Mouse (Mus musculus) right cerebral cortex, postnatal 36 days (tissue): Measurements from ENCODE around the gene Crhr1.

Experiments
- DNase-seq, 2 experiments: peaks; one replicate each; pipeline ENCODE4 v3.0.0; 2022; ENCODE audit warnings: low spot score in 2 of 2, mixed read lengths in 1 of 2

The Crhr1 gene

DNA sequence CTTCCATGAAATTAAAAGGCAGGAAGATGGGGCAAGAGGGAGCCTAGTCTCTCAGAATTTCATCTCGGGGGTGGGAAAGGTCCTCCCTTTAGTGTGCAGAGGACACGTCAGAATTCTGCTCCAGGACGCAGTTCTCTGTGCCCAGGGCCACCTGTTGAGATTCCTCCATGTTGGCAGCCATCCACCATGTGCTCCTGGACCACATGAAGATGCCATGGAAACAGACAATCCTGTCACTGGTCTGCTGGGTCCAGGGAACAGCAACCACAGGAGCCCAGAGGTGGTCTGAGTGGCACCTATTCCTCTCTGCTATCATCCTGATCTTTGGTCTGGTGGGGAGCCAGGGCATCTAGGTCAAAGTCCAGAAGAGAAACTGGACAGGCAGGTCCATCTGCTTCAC, 6.3 kb downstream of the Crhr1 start:
- no peak for DNase-seq

DNA sequence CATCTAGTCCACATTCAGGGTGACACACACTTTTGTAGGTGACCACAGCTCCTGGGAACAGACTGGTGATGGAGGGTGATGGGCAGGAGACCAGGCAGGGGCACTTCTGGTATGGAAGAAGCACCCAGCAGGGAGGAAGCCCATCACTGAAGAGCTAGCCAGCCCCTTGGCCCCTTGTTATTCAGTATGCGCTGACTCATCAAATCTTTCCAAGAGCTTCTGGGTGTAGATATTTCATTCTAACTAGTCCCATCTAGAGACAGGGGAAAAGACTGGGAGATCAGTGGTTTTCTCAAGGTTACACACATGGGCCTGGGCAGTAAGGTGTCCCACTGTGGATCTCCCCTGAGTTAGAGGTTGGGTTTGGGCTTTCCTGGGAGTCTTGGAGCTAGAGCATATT, 12.3 kb downstream of the Crhr1 start:
- no peak for DNase-seq

DNA sequence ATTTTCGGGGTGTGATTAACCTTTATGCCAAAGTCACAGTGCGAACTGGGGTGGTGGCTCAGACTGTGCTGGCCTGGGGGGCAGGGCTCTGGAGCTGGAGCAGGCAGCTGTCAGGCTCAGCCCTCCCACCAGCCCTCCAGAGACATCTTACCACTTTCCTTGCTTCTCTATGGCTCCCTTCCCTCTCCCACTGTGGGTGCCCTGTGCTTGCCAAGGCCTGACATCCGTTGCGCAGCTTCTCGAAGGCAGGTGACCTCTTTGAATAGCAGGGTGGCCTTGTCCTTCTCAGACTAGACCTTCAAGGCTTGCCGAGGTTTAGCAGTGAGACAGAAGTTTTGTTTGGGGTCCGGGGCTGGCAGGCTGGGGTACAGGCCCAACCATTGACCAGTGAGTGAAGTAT, 16.1 kb downstream of the Crhr1 start:
- DNase-seq: no peak

DNA sequence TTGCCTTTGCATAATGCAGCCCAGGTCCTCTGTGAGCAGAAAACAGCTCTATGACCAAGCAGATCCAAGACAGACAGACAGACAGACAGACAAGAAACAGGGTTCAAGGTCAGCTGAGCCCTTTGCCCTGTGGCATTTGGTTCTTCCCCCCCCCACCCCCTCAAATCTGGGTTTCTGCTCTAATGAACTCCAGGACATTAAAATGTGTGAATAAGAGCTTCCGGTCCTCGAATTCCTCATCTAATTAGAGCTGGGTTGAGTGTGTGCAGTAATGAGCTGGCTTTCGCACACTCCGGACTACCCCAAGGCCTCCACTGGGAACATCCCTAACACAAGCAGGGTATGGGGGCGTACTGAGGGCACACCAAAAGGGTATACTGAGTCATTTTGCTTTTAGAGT, 18.3 kb downstream of the Crhr1 start:
- no peak for DNase-seq

DNA sequence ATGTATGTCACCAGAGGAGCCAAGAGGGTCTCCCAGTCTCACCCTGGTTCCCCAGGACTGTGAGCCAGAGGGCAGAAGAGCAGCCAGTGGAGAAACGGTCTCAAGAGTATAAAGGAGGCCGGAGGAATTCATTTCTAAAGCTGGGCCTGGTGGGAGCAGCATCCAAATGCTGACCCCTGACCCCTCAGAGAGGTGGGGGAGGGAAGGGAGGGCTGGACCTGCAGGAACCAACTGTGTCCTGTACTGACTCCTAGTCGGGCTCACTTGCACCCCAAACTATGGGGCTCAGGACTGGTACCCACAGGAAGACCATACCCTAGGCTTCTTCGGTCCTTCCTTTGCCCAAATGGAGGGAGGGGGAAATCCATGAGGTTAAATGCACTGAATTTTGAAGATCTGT, 21.7 kb downstream of the Crhr1 start:
- DNase-seq: no peak

DNA sequence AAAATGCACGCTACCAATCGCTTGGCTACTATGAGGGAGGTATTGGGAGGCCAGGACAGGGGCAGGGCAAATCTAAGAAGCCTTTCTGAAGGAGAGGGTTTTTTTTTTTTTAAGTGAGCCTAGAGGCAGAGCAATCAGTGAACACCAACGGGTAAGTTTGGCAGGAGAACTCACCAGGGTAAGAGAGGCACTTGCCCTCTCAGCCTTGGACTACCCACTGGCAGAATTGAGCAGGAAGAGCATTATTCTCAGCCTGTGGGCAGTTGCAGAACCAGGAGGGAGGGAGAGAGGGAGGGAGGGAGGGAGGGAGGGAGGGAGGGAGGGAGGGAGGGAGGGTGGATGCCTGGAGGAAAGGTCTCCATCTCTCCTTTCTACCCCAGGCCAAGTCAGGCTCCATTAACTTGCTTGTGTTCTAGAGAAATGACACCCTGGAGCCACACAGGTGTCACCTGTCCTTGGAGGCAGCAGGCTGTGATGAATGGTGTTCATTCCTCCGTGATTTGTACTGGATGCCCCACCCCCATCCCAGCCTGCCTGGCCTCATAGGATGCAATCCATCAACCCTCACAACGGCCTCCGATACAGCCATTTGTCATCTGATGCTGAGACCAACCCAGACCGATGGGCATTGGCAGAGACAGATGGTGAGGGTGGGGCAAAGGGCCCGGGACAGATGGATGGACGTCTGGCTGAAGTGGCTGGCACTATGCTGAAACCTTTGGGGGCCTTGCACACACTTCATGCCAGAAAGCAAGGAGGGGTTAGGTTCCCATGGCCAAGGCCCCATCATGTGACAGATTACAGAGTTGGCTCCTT, 22.4 kb downstream of the Crhr1 start:
- DNase-seq: no peak

DNA sequence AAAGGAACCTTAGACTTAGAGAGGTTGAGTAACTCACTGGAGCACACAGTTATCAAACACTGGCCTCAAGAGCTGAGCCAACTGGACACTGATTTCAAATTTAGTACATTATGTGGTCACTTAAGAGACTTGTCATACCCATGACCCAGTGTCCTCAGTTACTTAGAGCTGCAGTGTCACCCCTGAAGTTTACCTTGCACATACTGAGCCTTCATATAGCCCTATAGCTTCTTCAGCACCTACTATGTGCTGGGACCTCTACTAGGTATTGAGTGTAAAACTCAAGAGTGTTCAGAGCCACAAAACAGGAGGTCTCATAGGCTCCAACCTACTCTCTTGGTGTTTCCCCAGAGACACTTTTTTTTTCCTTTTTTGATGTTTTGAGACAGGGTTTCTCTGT, 23.2 kb downstream of the Crhr1 start:
- no peak for DNase-seq

DNA sequence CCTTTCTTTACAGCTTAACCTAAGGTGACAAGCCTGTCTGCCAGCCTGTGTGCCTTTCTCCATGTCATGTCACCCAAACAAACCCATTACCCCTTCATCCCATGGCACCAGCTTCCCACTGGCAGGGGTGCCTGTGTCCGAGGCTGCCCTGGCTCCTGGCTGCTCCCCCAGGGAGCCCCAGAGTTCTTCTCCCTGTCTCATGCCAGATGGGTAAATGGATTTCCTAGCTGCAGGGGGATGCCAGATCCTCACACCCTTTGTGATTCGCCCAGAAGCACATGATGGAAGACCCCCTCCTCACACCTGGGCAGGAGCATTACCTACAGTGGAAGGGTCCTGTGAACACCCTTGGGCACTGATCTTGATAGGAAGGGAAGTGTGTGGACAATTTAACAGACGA, 23.7 kb downstream of the Crhr1 start:
- DNase-seq: no peak

DNA sequence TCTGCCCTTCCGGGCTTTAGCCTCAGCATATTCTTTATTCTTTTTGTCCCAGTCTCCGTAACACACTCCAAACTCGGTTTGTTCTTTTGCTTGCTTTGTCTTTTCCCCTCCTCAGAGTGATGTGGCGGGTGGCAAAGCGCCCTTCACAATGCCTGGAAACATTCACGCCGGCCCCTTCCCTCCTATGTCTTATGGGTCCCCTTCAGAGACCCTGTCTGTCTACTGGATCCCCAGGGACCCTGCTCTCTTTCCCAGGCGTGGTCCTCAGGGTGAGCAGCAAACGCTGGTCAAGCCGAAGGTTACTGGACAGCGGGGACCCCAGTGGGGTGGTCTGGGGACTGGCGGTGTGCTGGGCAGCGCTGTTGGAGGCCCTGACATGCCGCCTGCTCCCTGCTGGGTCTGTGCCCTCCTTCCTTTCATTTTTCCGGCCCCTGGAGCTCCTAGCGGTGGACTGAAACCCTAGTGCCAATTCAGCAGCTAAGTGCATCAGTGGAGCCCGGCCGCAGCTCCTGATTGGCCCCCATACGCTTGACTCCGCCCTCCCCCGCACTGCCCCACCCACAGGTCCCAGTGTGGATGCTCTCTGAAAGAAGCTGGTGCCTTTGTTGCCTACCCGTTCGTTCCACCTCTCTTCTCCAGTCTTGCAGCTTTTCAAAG, 25.1 kb downstream of the Crhr1 start:
- peak; percentile 81 to 83 for DNase-seq

DNA sequence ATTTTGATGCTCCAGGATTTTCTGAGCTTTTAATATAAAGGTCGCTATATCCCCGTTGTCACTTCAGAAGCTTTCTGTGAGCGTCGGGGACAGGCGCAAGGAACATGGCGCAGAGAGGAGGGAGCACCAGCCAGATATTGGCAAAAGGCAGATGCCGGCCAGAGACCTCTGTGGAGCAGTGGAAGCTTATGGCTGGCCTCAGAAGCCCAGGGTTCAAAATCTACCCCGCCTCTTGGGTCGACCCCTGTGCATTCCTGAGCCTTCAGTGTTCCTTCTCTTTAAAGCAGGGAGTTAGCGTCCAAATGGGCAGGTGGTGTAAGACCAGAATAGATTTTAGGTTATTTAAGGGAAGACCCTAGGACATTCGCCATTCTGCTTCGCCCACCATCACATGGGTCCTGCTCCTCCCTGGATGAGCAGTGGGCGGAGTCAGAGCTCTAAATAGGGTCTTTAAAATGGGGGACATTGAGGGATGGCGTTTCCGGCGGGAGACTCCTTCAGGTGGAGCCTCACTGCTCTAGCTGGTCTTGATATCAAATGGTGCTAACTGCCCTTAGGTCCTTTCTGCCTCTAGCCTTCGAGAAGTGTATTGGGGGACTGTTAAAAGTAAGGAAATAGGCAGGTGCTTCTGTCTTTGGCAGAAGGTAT, 25.7 kb downstream of the Crhr1 start:
- DNase-seq: no peak

DNA sequence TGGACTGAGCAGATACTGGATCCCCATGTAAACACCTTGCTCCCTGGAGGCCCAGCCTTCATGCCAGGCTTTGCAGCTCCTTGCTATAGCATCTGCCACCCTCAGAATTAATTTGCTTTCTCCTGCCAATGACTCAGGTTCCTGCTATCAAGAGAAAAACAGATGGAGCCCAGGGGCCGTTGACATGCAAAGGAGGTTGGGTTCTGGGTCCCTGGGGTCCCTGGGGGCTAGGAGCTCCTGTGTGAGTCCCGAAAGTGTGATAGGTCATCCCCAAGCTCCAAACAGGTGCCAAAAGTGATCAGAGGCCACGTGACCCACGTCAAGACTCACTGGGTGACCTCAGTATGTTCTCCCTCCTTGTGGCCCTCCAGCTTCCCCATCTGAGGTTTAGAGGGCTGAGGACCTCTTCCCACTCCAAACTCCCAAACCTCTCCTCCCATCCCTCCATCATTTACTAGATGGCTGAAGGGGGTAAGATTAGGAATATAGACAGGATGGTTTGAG, 27.2 kb downstream of the Crhr1 start:
- no peak for DNase-seq

DNA sequence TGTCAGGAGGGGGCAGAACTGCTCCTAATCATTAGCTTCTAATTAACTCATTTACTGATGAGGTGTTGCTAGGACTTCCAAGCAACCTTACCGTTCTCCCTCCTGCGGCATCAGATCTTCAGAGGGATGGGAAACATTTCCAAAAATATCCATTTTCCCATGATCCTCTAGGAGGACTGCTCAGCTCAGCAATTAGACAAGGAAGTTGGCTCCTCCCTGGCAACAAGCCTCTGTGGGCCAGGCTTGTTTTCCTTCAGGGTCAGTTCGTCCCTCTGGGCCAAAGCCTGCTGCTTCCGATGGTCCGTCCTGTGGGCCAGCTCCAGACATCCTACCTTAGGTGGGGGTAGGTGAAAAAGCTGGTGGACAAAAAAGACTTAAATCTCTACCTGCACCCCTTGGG, 28.5 kb downstream of the Crhr1 start:
- no peak for DNase-seq

DNA sequence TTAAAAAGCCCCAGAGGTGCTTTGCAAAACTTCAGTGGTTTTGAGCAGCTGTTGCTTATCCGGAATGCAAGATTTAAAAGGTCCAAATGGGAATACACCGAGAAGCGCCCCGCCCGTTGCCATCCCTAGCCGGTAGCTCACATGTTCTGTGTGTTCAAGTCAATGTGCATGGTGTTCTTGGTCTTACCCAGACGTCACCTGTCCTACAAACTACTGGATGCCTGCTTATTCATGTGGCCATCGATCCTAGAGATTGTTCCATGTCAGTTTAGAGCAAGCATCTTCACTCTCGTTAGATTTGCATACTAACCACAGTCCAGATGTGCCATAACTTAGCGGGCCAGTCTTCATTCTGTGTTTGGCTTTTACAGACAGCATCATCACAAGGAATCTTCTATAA, 31.6 kb downstream of the Crhr1 start:
- DNase-seq: no peak

DNA sequence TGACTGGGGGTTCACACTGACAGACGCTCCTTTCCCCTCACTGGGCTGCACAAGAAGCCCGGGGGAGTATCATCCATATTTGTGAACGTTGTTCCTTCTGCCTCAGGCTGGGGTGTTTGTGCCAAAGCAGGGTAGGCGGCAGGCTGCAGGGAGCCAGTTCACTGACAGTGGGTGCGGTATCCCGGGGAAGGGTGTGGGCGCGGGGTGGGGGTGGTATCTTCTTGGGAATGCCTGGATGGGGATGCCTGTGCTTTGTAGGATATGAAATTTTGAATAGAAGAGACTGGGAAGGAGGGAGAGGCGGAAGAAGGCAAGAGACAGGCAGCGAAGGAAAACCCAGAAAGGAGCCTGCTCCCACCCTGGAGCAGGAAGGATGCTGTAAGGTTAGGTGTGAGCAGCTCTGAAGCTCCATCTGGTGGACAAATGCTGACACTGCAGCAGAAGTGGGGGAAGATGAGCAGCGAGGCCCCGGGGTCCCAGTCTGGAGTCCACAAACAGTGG, 38.7 kb downstream of the Crhr1 start:
- peak; percentile 61 to 65 for DNase-seq

DNA sequence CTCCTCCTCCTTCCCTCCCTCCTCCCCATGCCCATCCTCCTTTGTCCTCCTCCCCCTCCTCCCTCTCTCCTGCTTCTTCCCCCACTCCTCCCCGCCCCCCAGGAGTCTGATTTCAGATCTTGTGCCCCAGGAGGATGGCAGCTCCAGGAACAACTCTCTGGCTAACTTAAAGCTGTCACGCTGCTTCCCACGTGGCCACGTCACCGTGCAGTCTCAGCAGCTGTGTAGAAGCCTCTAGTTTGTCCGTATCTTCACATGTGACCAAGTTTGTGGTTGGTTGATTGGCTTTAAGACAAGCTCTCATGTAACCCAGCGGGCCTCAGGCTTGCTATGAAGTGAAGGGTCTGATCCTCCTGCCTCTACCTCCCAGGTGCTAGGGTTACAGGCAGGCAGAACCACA, 46.2 kb downstream of the Crhr1 start:
- DNase-seq: peak in 1 of 2 experiments; percentile 51

DNA sequence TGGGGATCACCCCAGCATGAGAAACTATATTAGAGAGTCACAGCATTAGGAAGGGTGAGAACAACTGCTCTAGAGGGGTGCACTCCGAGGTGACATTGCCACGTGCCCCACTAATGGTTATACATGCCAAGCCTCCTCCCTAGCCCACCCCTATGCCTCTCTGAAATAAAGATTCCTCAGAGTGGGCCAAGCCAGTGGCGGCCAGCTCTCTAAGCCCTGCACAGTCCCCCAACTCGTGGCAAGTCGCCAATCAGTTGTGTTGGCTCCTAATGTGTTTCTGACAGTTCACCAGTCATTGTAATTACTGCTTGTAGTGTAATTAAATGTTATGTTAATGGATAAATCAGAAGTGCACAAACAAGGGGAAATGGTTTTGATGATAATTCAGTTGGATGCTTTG, 47.1 kb downstream of the Crhr1 start:
- no peak for DNase-seq

DNA sequence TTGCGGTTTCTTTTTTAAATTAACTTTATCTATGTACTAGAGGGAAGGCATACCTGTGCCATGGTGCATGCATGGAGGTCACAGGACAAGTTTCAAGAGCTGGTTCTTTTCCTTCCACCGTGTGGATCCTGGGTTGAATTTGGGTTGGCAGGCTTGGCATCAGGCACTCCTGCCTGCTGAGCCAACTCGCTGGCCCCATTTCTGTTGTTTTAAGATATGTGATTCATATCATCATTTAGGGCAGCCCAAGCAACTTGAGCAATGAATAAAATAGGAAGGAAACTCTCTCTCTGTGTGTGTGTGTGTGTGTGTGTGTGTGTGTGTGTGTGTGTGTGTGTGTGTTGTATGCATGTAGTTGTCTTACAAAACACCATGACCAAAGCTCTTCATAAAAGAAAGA, 49.5 kb downstream of the Crhr1 start:
- DNase-seq: no peak

DNA sequence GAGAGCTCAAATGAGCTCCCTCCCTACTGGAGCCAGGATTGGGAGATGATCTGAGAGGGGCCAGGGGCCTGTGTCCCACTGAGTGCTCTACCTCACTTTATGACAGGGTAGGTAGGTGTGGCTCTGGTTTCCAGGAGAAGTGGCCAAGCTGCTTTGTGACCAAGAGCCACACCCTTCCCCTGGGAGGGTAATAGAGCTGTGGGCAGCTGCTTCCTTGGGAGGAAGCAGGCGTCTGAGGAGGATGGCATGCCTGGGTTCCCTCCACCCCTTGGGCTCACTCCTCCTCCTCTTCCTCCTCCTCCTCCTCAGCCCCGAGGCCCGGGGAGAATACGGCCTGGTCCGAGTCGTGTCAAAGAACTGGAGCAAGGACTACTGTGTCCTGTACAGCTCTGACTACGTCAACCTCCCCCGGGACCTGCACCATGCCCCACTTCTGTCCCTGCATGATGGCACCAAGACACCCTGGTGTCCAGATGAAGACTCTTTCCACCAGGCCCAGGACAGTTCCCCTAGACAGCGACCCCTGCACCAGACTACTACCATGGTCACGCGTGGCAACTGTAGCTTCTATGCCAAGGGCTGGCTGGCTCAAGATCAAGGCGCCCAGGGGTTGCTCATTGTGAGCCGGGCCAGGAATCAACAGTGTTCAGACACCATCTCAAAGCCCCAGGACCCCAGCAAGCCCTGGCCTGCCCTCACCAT, 53.6 kb downstream of the Crhr1 start, which contains the start of gene Sppl2c:
Sppl2c (plus strand) TSS at position 193 of the 702 bp plus-strand sequence.
- DNase-seq: no peak

DNA sequence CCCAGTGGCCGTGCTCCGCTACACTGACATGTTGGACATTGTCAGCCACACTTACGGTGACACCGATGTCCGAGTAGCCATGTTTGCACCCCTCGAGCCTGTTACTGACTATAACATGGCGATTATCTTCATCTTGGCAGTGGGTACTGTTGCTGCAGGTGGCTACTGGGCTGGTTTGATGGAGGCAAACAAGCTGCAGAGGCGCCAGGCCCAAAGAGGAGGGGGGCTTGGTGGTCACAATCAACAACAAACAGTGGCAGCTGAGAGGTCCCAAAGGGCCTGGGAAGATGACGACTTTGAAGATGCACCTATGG, 54.1 kb downstream of the Crhr1 start:
- DNase-seq: no peak

DNA sequence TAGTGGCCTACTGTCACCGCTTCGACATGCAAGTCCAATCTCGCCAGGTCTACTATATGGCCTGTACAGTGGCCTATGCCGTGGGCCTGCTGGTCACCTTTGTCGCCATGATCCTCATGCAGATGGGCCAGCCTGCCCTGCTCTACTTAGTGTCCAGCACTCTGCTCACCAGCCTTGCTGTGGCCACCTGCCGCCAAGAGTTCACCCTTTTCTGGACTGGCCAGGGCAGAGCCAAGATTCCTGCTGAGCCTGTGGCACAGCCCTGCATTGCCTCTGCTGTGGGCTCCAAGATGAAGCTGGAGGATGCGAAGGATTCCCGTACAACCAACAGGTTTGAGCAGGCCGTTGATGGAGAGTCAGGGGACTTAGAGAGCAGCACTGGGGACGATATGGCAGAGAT, 55.1 kb downstream of the Crhr1 start:
- no peak for DNase-seq

DNA sequence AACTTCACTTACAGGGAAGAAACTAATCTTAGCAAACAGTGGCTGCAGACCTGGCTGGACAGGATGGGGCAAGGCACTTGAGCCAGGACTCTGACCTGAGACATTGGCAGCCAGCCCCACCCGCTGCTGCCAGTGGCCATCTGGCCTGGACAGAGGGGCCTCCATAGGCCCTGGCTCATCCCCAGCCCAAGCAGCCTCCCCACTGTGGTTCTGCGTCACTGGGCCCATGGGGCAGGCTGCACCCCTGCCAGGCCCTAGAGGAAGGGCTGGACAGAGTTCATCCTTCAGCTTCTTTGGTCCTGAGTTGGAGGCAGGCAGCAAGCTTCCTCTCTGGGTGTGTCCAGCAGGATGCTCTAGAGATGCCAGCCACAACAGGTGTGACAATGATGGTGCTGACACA, 57.4 kb downstream of the Crhr1 start:
- no peak for DNase-seq

DNA sequence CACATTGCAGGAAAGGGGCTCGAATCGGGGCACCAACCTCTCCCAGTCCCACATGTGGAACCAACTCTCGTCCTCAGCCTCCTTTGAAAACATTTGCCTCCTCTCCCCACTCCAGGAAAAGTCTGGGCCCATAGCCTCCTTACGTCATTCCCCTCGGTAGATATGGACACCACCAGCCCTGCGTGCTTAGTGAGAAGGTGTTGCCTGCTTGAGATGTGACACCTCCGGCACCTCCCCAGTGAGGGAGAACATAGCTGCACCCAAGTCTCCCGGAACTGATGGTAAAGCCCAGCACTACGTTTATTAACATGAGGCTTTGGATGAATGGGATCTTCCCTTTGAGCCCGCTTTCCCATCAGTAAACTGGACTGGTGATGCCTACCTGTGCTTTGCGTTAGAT, 62.7 kb downstream of the Crhr1 start:
- DNase-seq: no peak
